Comparison of ENCODE assay signal across 31 mouse cellular contexts in genomic region chr17:73574186-73574585, GRCm38 (mm10).
A peak's percentile ranks its signal among the peaks of the same experiment; 100 is the strongest.
DNase-seq lines count a peak whose midpoint lies in the region; ATAC-seq lines count a peak whose summit lies in the region.
"Had no signal": no experiment of that assay in that cellular context is flagged by ENCODE, and none has a peak within 500 bp of the region (broad histone marks: within the 10 kb centered on the region; RNA-seq: fewer than 3 reads in every experiment).

No protein-coding gene starts in this region.

- H3K36me3 ChIP-seq in heart, embryonic 11.5 days (ENCODE audit: control insufficient read depth, insufficient read depth, low read length): no peaks in the 10 kb centered on the region
- H3K36me3 ChIP-seq in limb, embryonic 13.5 days: no peaks in the 10 kb centered on the region
- H3K36me3 ChIP-seq in limb, embryonic 10.5 days: no peaks in the 10 kb centered on the region
- H3K36me3 ChIP-seq: embryonic facial prominence, embryonic 10.5 days; embryonic facial prominence, embryonic 13.5 days; forebrain, embryonic 10.5 days had no signal

- H3K4me2 ChIP-seq in heart, embryonic 11.5 days: peak overlapping the region; percentile 9; the same call in 1 of the 2 replicates
- H3K4me2 ChIP-seq in limb, embryonic 13.5 days (replicated peaks): no peak overlapping the region
- H3K4me2 ChIP-seq: embryonic facial prominence, embryonic 13.5 days; forebrain, embryonic 13.5 days; hindbrain, embryonic 14.5 days had no signal

- H3K9me3 ChIP-seq in heart, embryonic 11.5 days (replicated peaks; ENCODE audit: control insufficient read depth, low read length): no peaks in the 10 kb centered on the region
- H3K9me3 ChIP-seq in limb, embryonic 13.5 days: no peaks in the 10 kb centered on the region
- no peaks in the 10 kb centered on the region for H3K9me3 ChIP-seq in limb, embryonic 10.5 days (replicated peaks)
- H3K9me3 ChIP-seq: embryonic facial prominence, embryonic 10.5 days; embryonic facial prominence, embryonic 13.5 days; forebrain, embryonic 10.5 days; forebrain, embryonic 13.5 days had no signal

- H3K4me1 ChIP-seq in heart, embryonic 11.5 days (ENCODE audit: control insufficient read depth, insufficient read depth, low read length): peaks cover 13% of the 10 kb centered on the region; the same call in 1 of the 2 replicates
- H3K4me1 ChIP-seq in limb, embryonic 13.5 days: peaks cover 16% of the 10 kb centered on the region
- peaks cover 4% of the 10 kb centered on the region; the same call in 1 of the 2 replicates for H3K4me1 ChIP-seq in limb, embryonic 10.5 days

- H3K27me3 ChIP-seq in heart, embryonic 11.5 days (ENCODE audit: control insufficient read depth, insufficient read depth, low read length): no peaks in the 10 kb centered on the region
- peaks cover 15% of the 10 kb centered on the region; the same call in 1 of the 2 replicates for H3K27me3 ChIP-seq in limb, embryonic 13.5 days
- no peaks in the 10 kb centered on the region for H3K27me3 ChIP-seq in limb, embryonic 10.5 days (ENCODE audit: low read depth, poor library complexity, severe bottlenecking)
- H3K27me3 ChIP-seq: forebrain, embryonic 13.5 days had no signal

- H3K9ac ChIP-seq in heart, embryonic 11.5 days (ENCODE audit: low read depth, low read length): no peak overlapping the region
- H3K9ac ChIP-seq in limb, embryonic 13.5 days: no peak overlapping the region
- H3K9ac ChIP-seq: embryonic facial prominence, embryonic 13.5 days; forebrain, embryonic 13.5 days; hindbrain, embryonic 14.5 days had no signal

- H3K4me3 ChIP-seq in heart, embryonic 11.5 days (ENCODE audit: low read depth, low read length): no peak overlapping the region
- no peak overlapping the region for H3K4me3 ChIP-seq in limb, embryonic 13.5 days
- no peak overlapping the region for H3K4me3 ChIP-seq in limb, embryonic 10.5 days
- H3K4me3 ChIP-seq: embryonic facial prominence, embryonic 10.5 days; embryonic facial prominence, embryonic 13.5 days; erythroblast, embryonic 14.5 days; forebrain, embryonic 10.5 days; forebrain, embryonic 13.5 days; gastrocnemius, adult 2 months had no signal

- no peak for ATAC-seq in heart, embryonic 11.5 days (replicated peaks; ENCODE audit: insufficient number of reproducible peaks, low FRiP score, low TSS enrichment)
- peak; percentile 24; the same call in 1 of the 2 replicates for ATAC-seq in limb, embryonic 13.5 days (ENCODE audit: low FRiP score, low read depth)
- no peak for ATAC-seq in inflammation-experienced regulatory T-cells, adult 6 months
- ATAC-seq: activated CD4-positive, CD25-positive, alpha-beta regulatory T cell, adult 4 months; CD4-positive, CD25-positive, alpha-beta regulatory T cell, adult 4 months; forebrain, embryonic 13.5 days; forebrain, embryonic 16.5 days; hindbrain, postnatal 0 days; intestine, postnatal 0 days had no signal

- no peak for DNase-seq in heart, adult 11 months
- no peak for DNase-seq in limb, embryonic 10.5 days (ENCODE audit: low spot score)
- DNase-seq in Muller cell, postnatal 12 days (ENCODE audit: inconsistent ontology term): peak; percentile 54
- peak; percentile 1 for DNase-seq in ZHBTc4 (ENCODE audit: low read depth, low spot score)
- no peak for DNase-seq in frontal cortex, postnatal 14 days (ENCODE audit: low spot score in 2 of 2)
- DNase-seq: adrenal gland, adult 8-10 months; adrenal gland, postnatal 25 days; cerebellum, adult 11-12 months; cerebellum, adult 8-10 months; cerebellum, postnatal 10 days; cerebellum, postnatal 36 days; embryo, embryonic 11 days; gastrocnemius, adult 2 months; gastrocnemius, postnatal 14 days; heart, adult 18-20 months; heart, postnatal 4 days; kidney, adult 2 months had no signal

- H3K27ac ChIP-seq in heart, embryonic 11.5 days (ENCODE audit: low read depth, low read length): 0 out of 2 replicates have a peak overlapping the region, but pooled peaks have one; percentile 18
- H3K27ac ChIP-seq in limb, embryonic 13.5 days: no peak overlapping the region
- H3K27ac ChIP-seq in limb, embryonic 10.5 days: no peak overlapping the region
- H3K27ac ChIP-seq: embryonic facial prominence, embryonic 10.5 days; embryonic facial prominence, embryonic 13.5 days; forebrain, embryonic 10.5 days; forebrain, embryonic 13.5 days; gastrocnemius, adult 2 months; hindbrain, embryonic 14.5 days; hindbrain, postnatal 0 days had no signal

- 33% methylated on average over 1 of the region's 1 CpGs for WGBS in heart, embryonic 11.5 days (ENCODE audit: insufficient replicate concordance)
- WGBS in limb, embryonic 13.5 days: 38% methylated on average over 1 of the region's 1 CpGs
- WGBS in limb, embryonic 10.5 days: 75% methylated on average over 1 of the region's 1 CpGs

Comparison
In these comparisons a context has a peak if more than half of its experiments do, and no peak if none do; other contexts are left out.
1. DNase-seq: peak in Muller cell, postnatal 12 days (single experiment) and ZHBTc4 (single experiment); none in heart, adult 11 months (single experiment), limb, embryonic 10.5 days (single experiment) and frontal cortex, postnatal 14 days (0 of 2).